Mouse (Mus musculus) frontal cortex, adult (tissue): ENCODE data around the gene Ifi35.
"Not testable (repeated sequence)": the region's sequence is repeated elsewhere in the genome, so short reads cannot be mapped to it uniquely, and the experiment has no call there.

Experiments
- ATAC-seq: cut with Nextera tagmentation; 2 replicates; pipeline ENCODE4 v1.9.2; 2017; ENCODE audit warnings: mild to moderate bottlenecking, moderate library complexity, mixed read lengths; ENCODE audit not compliant: low TSS enrichment

Ifi35 gene

GRCm38 (mm10) chr11:101468731-101469130, 20.5 kb downstream of the Ifi35 start:
- no peak for ATAC-seq

GRCm38 (mm10) chr11:101469155-101469554, 20.9 kb downstream of the Ifi35 start:
- ATAC-seq, result no peak

GRCm38 (mm10) chr11:101470206-101470605, 22.0 kb downstream of the Ifi35 start:
- no peak for ATAC-seq

GRCm38 (mm10) chr11:101471926-101472325, 23.7 kb downstream of the Ifi35 start:
- no peak for ATAC-seq

- no peak for ATAC-seq
Measured at GRCm38 (mm10) chr11:101472336-101472735, 24.1 kb downstream of the Ifi35 start.

- not testable (repeated sequence) for ATAC-seq
Measured at GRCm38 (mm10) chr11:101473686-101474085, 25.5 kb downstream of the Ifi35 start.

GRCm38 (mm10) chr11:101474298-101474697, 26.1 kb downstream of the Ifi35 start:
- ATAC-seq, result no peak

GRCm38 (mm10) chr11:101476361-101476760, 28.2 kb downstream of the Ifi35 start:
- ATAC-seq, result not testable (repeated sequence)

GRCm38 (mm10) chr11:101477194-101477551, 29.0 kb downstream of the Ifi35 start:
- no peak for ATAC-seq

- no peak for ATAC-seq
Measured at GRCm38 (mm10) chr11:101477552-101478211, 29.5 kb downstream of the Ifi35 start.

GRCm38 (mm10) chr11:101479171-101479635, 31.0 kb downstream of the Ifi35 start:
- ATAC-seq, result no peak

GRCm38 (mm10) chr11:101480912-101481311, 32.7 kb downstream of the Ifi35 start:
- ATAC-seq, result no peak

- no peak for ATAC-seq
Measured at GRCm38 (mm10) chr11:101483804-101484203, 35.6 kb downstream of the Ifi35 start.

GRCm38 (mm10) chr11:101484245-101484644, 36.0 kb downstream of the Ifi35 start:
- ATAC-seq, result no peak

- ATAC-seq, result no peak
Measured at GRCm38 (mm10) chr11:101484814-101485213, 36.6 kb downstream of the Ifi35 start.

- no peak for ATAC-seq
Measured at GRCm38 (mm10) chr11:101485509-101486028, 37.4 kb downstream of the Ifi35 start.

- no peak for ATAC-seq
Measured at GRCm38 (mm10) chr11:101486126-101486525, 37.9 kb downstream of the Ifi35 start.

GRCm38 (mm10) chr11:101506269-101506780, 58.1 kb downstream of the Ifi35 start:
- no peak for ATAC-seq

- ATAC-seq, result no peak
Measured at GRCm38 (mm10) chr11:101507090-101507489, 58.9 kb downstream of the Ifi35 start.
